Mouse (Mus musculus) gastrocnemius, postnatal 10 days (tissue): ENCODE results near the gene Ubtd1. TPM values are rescaled to one million over a fixed set of nuclear protein-coding genes. Genes with fewer than 3 reads are reported as not detected.

Experiments used
- DNase-seq: peaks from one replicate; pipeline ENCODE4 v3.0.0; 2021; ENCODE audit warnings: mixed read lengths
- long read RNA-seq, 2 experiments: library from polyadenylated mRNA; stranded (forward); transcript quantifications; one replicate each; pipeline ENCODE4 v2.0.0; 2021
- total RNA-seq, 2 experiments: library from RNA; stranded (reverse); gene quantifications; 2 replicates each; pipeline ENCODE4 v1.2.3; 2021

The Ubtd1 gene
- 10 to 100 TPM; 23.3 to 27.6 TPM for total RNA-seq
- long read RNA-seq, experiment 1, transcript Ubtd1-201 (3 exons, 1,529 nt), result major isoform, 26 of 33 reads
- long read RNA-seq, experiment 1, partial matches to known transcripts, result 3 of 33 reads
- long read RNA-seq, experiment 1, other reads (novel, unspliced or antisense), result 3 of 33 reads
- long read RNA-seq, experiment 2, transcript Ubtd1-201 (3 exons, 1,529 nt), result major isoform, 25 of 33 reads
- long read RNA-seq, experiment 2, partial matches to known transcripts, result 3 of 33 reads
- long read RNA-seq, experiment 2, other reads (novel, unspliced or antisense), result 5 of 33 reads

DNA sequence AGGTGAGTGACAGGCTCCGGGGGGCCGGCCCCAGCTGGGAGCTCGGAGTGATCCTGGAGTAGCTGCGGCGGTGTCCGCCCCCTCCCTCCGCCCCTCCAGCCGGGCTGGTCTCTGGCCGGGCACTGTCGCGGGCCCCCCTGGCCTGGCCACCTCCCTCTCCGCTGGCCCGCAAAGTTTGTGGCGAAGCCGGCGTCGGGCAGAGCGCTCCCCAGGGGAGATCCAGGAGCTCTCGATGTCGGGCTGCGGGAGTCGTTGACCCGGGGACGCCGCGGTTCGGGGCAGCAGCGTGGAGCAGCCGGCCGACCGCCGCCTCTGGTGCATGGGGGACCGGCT is at the start of gene Ubtd1:
Gene Ubtd1, plus strand, starts transcription at position 169 of the 333 bp plus-strand sequence.
- DNase-seq, result no peak

DNA sequence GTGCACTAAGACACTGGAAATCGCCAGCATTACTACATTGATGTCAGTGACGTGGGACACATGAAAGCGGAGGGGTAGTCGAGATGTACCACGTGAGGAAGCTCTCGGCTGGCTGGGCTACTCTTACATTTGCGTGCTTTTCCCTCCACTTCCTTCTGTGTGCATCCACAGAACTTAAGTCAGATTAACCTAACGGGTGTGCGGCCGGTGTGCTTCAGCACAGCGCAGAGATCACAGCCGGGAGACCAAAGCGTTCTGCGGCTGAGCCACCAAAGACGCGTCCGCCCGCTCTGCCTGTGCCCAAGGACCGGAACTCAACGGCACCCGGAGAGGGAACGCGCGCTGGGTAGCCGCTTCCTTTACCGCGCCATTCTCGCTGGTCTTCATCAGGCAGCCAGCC is 48.9 kb upstream of the Ubtd1 start:
- DNase-seq, result no peak

DNA sequence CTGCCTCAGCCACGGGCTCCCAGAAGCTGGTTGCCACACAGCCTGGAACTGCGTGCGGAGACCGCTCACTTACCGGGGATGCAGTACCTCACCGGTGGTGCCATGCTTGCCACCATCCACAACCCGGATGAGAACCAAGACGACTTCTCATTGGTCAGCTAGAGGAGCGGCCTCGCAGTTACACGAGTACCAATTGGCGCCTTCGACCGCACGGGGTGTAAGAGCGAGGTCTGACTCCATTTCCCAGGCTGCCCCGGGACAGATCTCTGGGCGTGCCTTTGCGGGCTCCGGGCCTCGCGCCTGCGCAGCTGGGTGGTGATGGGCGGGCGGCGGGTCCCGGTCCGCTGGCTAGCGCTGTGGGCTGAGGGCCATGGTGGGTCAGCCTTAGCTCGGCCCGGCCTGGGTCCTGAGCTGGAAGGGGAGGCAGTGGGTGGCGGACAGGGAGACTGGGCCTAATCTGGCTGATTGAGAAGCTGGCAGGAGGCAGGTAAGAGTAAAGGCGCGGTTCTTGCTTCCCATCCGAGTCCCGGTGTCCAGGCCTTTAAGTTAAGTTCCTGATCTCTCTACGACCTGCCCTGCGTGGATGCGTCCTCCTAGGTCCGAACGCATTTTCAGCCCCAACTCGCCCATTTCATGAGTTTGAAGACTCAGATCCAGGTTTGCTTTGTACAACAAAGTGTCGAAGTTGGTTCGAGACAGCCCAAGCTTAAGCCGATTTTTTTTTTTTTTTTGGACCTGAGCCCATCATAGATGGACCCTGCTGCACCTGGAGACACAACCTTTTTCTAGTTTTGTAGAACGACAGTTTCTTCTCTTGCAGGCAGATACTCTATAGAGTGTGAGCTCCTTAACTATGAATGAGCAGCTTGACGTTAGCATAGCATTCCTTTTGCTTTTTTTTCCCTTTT is 48.1 kb upstream of the Ubtd1 start, which contains the start of the genes Exosc1 and Zdhhc16:
Gene Exosc1, minus strand, starts transcription at position 245 of the 908 bp plus-strand sequence.
Gene Zdhhc16, plus strand, starts transcription at position 302 of the 908 bp plus-strand sequence.
- peak; percentile 97 for DNase-seq

DNA sequence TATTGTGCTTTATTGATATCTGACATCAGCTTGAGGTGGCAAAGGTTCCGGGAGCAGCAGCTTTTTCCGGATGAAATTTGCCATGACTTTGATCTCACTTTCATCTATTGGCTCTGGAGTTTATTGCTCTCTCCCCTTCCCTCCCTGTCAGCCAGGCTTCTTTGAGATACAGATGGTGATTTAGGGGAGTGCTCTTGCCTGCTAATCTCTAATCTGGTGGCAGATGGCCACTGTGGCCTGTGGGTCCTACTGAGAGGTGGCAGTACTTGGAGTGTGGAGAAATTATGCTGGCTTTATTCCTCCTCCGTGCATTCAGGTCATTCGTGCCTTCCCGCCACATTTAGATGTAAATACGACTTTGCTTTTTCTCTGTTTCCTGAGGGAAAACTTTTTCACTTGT is 47.4 kb upstream of the Ubtd1 start:
- no peak for DNase-seq

DNA sequence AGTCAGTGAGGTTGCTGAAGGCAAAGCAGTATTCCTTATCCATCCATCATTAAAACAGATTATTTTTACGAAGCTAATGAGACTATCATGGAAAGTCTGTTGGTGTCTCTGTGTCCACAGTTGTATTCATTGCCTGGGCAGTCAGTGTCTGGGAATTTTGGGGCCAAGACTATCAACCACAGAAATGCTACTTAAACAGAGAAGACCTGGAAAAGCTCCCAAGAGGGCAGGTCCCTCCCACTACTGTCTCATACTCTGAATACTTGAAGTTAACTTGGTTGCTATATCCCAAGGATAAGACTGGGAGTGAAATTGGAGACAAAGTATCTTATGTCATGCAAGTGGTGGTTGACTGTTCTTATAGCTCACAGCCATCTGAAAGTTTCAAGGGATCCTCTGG is 45.6 kb upstream of the Ubtd1 start:
- no peak for DNase-seq

DNA sequence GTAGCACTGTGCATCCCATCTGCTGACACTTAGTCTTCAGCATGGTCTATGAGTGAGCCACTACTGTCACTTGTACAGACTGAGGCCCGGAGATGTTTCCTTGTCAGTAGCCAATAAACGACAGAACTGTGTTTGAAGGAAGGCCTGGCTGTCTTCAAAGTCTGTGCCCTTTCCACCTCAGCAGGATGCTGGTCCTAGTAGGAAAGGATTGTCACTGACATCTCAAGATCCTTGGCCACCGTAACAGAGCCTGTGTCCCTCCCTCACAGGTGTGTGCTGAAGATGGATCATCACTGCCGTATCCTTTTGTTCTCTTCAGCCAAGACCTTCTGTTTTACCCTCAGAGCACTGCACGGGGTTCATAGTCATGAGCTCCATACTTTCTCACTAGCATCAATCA is 43.0 kb upstream of the Ubtd1 start:
- DNase-seq, result no peak

DNA sequence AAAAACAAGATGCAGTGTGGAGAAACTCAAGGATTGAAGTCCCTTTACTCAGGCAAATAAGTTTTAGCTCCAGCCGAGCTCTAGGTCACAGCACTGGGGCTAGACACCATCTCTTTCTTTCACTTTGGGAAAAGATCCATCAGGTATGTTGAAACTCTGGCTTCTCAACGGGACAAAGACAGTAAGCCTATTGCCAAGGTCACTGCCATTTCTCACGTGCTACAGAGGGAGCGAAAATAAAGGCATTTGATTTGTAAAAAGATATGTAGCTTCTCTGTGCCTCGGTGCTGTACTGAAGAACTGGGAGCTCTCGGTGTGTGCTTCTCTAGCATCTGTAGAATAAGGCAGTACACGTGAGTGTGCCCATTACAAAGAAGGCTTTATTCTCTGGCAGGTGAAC is 37.7 kb upstream of the Ubtd1 start:
- no peak for DNase-seq

DNA sequence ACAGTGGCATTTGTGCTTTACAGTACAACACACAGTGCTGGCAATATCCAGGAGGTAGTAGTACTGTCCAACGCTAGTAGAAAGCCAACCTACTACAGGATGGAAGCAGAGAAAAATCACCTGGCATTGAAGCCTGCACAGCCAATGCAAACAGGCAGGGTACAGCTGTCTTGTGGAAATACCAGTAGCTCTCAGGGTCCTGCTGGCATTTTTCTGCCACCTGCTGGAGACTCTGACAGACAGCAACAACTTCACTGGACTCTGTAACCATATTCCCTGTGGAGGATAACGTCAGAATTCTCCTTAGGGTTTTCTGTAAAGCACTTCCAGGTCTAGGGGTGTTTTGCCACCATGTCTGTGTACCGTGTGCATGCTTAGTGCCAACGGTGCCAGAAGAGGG is 29.3 kb upstream of the Ubtd1 start:
- no peak for DNase-seq

DNA sequence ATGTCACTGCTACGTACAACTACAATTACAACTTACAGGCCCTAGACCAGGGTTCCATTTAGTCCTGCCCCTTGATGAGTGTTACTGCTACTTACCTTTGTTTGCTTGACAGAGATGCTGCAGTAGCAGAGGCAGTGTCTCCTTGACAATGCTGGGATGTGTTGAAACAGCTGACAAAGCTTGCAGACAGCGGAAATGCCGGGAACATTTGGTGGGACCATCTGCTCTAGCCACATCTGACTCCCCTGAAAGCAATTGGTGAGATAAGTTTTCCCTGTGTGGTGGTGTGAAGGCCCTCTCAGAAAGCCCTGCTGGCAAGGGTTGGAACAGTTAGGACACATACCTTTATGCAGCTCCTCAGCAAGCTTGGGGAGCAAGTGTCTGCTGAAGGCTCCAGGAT is 28.0 kb upstream of the Ubtd1 start:
- DNase-seq, result no peak

DNA sequence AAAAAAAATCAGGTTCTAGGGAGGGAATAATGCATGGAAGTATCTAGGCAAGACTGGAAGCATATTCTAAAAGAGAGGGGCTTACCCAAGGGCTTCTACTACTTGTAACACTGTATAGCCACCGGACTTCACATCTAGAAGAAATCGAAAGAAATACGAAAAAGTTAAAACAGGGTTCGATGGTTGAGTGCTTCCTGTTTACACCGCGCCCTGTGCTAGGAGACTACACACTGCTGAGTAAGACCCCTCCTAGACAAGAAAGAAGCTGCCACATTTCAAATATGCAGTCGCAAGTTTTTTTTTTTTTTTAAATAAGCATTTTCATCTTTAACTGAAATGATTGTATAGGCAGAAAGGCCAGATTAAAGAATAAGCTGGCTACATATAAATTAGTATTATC is 11.9 kb upstream of the Ubtd1 start:
- DNase-seq, result no peak

DNA sequence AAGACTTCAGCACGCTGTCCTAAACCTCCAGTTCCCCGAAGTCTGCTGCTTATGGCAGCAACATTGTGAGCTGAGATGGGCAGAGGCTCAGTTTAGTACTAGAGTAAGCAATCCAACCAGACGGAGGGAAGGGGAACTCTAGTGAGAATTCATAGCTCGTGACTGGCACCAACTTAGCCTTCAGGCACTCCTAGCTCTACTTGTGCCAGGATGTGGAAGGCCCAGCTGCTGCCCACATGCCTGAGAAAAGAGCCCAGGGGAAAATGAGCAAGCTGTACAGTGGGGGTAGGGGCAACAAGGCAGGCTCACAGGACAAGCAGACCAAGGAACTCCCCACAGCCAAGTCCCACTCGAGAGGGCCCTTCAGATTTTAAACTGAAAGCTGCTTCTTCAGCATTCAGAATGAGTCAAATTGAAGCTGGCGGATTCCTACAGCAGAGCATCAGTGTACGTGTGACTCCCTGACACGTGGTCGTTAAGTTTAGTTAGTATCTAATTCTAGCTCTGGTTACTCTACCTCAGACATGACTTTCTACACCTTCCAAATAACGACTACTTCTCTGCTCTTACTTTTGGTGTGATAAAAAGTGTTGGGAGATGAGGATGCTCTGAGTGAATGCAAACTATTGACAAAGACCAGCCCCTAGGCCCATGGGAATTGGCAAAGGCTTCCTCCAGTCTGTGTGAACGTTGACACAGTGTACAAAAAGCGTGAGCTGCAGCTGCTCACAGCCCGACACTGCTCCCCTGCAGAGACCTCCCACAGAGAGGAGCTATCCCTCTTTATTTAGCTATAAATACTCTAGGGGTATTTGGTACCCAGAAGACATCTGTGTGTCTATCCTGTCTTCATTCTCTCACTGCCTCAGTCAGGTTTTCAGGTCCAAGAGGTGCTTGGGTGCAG is 7.4 kb upstream of the Ubtd1 start:
- no peak for DNase-seq

DNA sequence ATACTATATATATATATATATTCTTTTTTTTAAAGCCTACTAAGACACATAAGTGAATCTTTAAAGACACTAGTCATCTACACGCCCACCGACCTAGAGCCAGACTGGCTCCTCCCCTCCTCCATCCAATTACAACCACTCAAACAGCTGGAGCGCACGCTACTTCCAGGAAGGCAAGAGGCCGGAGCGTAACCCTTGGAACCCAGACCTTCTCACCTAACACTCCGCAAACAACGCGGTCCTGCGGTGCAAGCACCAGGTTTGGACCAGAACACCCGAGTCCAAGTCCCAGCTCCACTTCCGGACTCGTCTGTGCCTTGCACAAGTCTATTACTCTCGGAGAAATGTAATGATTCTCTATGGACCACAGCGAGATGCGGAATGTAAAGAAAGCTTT is 1.1 kb upstream of the Ubtd1 start:
- peak; percentile 26 for DNase-seq

DNA sequence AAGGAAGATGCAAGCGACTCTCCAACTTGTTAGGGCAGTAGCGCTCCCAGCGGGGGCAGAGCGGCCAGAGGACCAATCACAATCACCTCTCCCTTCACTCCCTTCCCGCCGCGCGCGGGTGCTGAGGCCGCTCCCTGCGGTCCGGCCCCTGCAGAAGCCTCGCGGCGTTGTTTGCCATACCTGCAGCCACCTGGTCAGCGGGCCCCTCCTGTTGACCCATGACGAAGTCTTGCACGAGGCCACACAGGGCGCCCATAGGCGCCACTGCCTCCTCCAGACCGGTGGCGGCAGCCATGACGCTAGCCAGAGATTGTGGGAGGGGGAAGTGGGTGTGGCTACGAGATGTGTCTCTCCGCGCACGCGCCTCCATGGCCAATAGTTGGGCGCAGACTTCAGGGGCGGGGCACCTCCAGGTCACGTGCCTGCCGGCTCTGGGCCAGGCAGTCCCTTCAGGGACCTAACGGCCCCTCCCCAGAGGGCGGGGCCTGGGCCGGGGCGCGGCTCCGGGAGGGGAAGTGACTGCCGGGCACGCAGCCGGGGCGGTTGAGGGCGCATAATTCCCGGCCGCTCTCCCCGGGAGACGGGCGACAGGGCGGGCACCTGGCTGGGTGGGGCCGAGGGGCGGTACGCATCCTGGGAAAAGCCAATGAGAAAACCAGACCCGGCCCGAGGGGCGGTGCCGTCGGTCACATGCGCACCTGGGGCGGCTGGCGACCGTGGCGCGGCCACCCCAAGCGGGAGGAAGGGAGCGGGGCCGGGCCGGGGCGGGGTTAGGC is 556 bp upstream of the Ubtd1 start, which contains the start of gene Mms19:
Gene Mms19, minus strand, starts transcription at position 339 of the 776 bp plus-strand sequence.
- peak; percentile 98 for DNase-seq

DNA sequence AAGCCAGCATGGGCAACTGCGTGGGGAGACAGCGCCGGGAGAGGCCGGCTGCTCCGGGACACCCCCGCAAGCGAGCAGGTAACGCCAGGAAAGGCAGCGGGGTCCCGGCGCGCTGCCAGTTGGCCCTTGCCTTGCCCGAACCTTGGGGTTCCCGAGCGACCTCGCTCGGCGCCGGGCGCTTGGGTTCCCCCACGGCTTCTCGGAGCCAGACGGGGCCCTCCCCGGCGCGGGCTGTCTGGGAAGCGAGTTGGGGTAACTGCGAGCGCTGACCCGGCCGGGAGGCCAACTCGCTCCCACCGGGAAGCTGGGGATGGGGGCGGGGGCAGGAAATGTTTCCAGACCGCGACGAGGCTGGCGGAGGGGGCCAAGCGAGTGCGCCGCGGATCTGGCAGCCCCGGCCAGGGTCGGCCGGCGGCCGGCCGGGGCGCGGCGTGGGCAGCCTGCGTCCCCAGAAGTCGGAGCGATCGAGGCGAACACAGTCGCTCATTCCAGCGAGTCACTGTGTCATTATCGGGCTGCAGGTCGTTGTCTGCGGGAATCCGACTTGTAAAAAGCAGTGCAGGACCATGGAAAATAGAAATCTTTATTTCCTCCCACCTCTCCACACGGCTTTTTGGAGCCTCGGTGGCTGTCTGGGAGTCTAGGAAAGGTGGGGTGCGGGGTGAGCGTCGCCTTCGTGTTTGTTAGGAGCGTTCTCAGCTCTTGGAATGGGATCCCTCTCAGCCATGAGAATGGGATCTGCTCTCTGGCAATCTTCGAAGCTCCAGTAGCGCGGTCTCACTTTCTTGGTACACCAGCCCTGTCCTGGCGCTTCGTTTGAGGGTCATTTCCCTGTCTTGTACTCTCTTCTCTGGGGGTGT is 598 bp downstream of the Ubtd1 start:
- DNase-seq, result peak; percentile 76

DNA sequence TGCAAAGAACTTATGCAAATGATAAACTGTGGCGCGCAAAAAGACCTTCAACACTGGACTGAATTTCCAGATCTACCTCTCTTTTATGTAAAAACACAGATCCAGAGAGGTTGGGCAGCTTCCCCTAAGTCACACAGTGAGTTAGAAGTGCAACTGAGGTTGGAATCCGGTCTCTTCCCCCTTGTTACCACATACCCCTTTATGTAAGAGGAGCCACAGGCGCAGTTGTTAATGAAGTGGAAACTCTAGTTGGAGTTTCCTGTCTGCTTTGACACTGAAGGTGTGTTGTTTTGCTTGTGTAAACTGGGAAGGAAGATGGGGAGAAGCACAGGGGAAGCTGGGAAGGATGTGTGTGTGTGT is 1.2 kb downstream of the Ubtd1 start:
- DNase-seq, result no peak

DNA sequence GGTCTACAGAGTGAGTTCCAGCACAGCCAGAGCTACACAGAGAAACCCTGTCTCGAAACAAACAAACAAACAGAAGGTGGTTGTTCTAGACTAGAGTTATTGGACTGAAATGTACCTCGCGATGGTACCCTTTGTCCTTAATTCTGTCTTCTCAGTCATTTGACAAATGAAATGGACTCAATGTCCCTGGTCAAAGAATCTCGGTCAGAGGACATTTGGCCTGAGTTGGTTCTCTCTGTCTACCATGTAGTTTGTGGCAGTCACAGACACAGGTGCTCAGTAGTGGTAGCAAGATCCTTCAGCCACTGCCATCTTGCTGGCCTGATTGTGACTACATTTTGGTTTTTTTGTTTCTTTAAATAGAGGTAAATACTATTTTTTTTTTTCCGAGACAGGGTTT is 4.4 kb downstream of the Ubtd1 start:
- DNase-seq, result no peak

DNA sequence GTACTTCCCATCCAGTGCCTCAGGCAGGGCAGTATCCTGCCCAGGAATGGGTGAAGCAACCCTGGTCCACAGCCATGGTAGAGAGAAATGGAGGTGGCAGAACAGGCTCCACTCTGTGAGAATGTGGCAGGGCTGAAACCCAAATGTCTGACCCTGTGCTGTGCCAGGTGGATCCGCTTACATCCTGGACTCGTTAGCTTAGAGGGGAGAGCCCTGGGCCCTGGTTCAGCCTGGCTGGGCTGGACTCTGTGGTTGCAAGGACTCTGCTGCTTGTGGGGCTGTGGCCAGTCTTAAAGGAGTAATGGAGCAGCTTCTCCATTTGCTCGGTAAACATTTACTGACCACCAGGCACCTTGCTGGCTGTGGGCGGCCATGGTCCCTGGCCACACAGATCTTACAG is 5.6 kb downstream of the Ubtd1 start:
- DNase-seq, result peak; percentile 48

DNA sequence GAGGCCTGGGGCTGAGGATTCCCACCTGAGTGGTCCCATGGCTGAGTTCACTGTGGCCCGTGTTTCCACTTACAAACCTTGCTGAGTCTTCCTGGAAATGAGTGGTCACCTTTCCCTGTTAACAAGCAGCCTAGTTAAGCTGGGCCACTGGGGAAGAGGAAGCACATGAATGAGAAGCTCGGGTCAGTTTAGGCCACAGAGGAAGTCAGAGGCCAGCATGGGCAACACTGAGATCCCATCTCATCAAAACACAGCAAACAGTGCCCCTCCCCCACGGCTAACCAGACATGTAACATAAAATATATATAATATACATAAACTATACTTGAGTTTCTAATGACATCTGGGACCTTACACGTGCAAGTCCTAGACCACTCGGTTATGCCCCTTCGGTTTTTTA is 8.2 kb downstream of the Ubtd1 start:
- DNase-seq, result no peak

DNA sequence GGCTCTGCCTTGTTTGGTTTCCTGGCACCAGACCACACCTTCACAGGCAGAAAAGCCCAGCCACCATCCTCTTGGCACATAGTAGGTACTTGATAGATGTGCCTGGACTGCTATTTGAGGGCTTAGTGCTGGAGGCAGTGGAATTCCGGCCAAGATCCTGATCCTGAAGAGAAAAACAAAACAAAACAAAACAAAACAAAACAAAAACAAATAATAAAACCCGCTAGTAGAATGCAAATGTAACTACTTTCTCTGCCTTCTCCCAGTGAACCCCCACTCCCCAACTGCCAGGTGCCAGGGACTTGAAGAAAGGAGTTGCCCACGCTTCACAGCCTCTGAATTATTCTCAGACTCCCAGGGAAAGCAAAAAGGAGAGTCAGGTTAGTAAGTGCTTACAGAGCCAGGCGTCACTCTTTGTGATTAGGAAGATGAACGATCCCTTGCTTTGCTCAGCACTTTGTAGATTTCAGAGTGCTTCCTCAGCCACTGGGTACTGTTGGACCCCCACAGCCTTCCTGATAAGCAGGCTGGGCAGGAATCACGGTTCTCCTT is 10.4 kb downstream of the Ubtd1 start:
- no peak for DNase-seq

DNA sequence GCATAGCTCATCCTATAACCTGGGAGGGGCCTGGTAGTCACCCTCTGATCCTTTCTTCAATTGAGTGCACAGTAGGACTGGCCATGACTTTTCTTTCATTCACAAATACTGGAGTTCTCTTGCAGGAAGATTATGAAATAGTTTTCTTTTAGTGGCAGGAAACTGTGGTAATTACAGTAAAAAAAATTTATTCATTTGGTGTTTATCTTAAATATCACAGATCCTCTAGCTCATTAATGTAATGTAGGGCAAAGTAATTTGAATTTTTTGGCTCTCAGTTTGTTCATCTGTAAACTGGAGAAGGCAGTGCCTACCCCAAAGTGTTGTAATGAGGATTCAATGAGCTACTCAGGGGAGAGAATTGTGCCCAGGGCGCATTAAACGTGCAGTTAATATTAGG is 11.4 kb downstream of the Ubtd1 start:
- no peak for DNase-seq
